Mouse (Mus musculus): ENCODE data around the gene Dgkd. TPM values are rescaled to one million over a fixed set of nuclear protein-coding genes. Genes with fewer than 3 reads are reported as not detected.

Gene Dgkd
- polyA plus RNA-seq, 1 experiment from 2014 or later: 20.4 TPM

DNA sequence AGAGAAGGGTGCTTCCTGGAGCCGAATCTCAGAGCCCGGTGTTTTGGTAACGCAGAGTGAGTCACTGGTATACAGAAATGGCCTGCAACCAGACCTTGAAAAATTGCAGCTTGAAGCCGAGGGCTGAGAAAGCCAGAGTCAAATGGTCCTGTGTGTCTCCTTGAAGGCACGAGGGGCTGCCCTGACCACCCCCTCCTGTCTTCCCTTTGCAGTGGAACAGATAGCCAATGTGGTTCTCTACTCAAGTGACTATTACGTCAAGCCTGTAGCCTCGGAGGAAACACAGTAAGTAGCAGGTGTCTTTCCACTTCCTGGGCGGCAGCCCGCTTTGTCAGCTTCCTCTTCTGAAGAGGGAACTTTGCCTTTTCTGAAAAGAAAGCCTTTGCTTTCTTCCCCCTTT, 24.9 kb upstream of the Dgkd start:
- no peak for ATAC-seq
- Histone ChIP-seq H3K27me3 (replicated peaks) (no peaks in the 10 kb centered on the region), H3K4me2 (0 out of 2 replicates have a peak overlapping the region, but pooled peaks have one; percentile 6), H3K36me3 (no peaks in the 10 kb centered on the region), H3K4me3 (no peak overlapping the region), H3K9me3 (replicated peaks) (no peaks in the 10 kb centered on the region), H3K4me1 (peaks cover 26% of the 10 kb centered on the region), H3K9ac (no peak overlapping the region), H3K27ac (no peak overlapping the region)
- 27% methylated on average over 9 of the region's 9 CpGs for WGBS (ENCODE audit: insufficient replicate concordance)

DNA sequence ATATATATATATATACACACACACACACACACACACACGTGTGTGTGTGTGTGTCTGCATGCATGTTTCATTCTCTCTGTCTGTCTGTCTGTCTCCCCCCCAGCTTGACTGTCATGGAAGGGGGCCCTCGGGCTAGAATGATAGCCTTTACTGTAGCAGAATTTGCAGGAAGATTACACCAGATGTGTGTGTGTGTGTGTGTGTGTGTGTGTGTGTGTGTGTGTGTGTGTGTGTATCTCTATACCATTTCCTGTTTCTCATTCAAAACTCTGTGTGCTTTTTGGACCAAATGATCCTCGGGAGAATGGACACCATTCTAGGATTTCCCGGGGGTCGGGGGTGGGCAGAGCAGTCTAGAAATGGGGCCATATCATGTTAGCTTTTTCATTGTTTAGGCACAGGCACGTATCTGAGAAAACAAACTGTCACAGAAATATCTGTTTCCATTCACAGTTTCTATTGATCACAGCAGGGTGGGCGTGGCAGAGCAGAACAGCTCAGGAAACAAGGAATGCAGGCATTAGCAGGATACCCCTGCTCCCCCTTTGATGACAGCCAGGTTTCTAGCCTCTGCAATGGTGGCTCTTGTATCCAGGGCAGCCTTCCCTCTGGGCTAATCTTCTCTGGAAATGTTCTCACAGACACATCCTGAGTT, 24.0 kb upstream of the Dgkd start:
- no peaks in the 10 kb centered on the region for H3K27me3 ChIP-seq (replicated peaks)
- H3K9me3 ChIP-seq (replicated peaks): no peaks in the 10 kb centered on the region
- H3K27ac ChIP-seq: no peak overlapping the region
- peaks cover 26% of the 10 kb centered on the region for H3K4me1 ChIP-seq
- H3K4me2 ChIP-seq: no peak overlapping the region
- 44% methylated on average over 7 of the region's 7 CpGs for WGBS (ENCODE audit: insufficient replicate concordance)
- ATAC-seq: no peak
- H3K9ac ChIP-seq: no peak overlapping the region
- no peaks in the 10 kb centered on the region for H3K36me3 ChIP-seq
- no peak overlapping the region for H3K4me3 ChIP-seq

DNA sequence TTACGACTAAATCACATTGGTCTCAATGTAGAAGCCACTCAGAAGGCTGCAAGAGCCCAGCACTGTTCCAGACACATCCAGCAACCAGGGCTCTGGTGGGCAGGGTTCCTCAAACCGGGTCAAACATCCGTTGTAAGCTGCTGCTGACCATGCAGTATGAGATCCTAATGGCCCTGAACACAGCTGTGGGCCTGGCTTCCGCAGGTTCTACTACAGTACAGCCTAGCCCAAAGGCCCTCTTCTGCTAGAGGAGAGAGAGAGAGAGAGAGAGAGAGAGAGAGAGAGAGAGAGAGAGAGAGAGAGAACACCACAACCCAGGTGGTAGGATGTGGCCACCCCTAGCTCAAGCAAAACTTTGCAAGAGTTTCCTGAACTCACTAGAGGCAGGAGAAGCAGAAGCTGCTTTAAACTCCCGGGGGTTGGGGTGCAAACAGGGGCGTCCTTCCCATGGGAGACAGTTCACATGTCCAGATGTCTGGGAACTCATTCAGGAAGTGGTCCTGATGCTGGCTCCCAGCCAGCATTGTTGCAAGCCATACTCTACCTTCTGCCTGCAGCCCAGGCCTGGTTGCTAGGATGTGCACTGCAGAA, 23.4 kb upstream of the Dgkd start:
- Histone ChIP-seq H3K36me3 (no peaks in the 10 kb centered on the region), H3K4me1 (peaks cover 22% of the 10 kb centered on the region), H3K27me3 (replicated peaks) (no peaks in the 10 kb centered on the region), H3K9me3 (replicated peaks) (no peaks in the 10 kb centered on the region), H3K27ac (no peak overlapping the region), H3K4me2 (no peak overlapping the region), H3K4me3 (no peak overlapping the region), H3K9ac (no peak overlapping the region)
- 39% methylated on average over 6 of the region's 6 CpGs for WGBS (ENCODE audit: insufficient replicate concordance)
- ATAC-seq: no peak

DNA sequence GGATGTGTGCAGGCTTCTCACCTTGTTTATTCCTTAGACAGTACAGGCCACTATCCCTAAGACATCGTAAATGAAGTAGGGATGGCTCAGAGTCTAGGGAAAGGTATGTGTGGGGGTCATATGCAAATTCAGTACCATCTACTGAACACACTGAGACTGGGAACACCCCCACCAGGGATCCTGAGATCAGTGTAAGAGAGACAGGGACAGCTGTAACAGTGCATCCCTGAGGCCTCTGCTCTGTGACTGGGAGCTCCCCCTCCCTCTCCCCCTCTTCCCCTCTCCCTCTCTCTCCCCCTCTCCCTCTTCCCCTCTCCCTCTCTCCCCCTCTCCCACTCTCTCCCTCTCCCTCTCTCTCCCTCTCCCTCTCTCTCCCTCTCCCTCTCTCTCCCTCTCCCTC, 16.6 kb upstream of the Dgkd start:
- no peak overlapping the region for H3K9ac ChIP-seq
- H3K4me2 ChIP-seq: no peak overlapping the region
- WGBS (ENCODE audit: insufficient replicate concordance): 73% methylated on average over 1 of the region's 1 CpGs

DNA sequence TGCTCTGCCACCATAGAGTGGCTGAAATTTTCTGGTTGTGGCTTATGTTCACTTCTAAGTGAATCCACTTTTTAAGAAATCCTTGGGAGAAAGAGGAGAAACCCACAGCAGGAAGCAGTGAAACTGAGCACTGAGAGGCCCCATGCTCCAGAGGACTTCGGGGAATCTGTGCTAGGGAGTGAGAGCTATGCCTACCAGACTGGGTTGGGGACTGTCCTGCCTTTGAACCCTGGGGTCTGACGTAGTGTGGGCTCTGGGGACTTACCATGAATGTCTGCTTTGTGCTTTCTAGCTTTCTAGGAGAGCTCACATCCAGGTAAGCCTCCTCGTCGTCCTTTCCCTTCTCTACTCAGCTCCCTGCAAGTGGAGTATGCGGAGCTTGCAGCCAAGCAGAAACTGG, 16.1 kb upstream of the Dgkd start:
- Histone ChIP-seq H3K27ac (no peak overlapping the region), H3K4me3 (no peak overlapping the region), H3K9ac (no peak overlapping the region), H3K36me3 (no peaks in the 10 kb centered on the region), H3K9me3 (replicated peaks) (no peaks in the 10 kb centered on the region), H3K4me2 (no peak overlapping the region), H3K4me1 (no peaks in the 10 kb centered on the region), H3K27me3 (replicated peaks) (0 out of 2 replicates have a peak, but pooled peaks cover 3% of the 10 kb centered on the region)
- no peak for ATAC-seq
- WGBS (ENCODE audit: insufficient replicate concordance): 48% methylated on average over 5 of the region's 5 CpGs

More for the DNA sequence above, 16.6 kb upstream of the Dgkd start:
- no peak for ATAC-seq
- Histone ChIP-seq H3K4me3 (no peak overlapping the region), H3K27ac (no peak overlapping the region), H3K4me1 (no peaks in the 10 kb centered on the region), H3K27me3 (replicated peaks) (0 out of 2 replicates have a peak, but pooled peaks cover 3% of the 10 kb centered on the region), H3K9me3 (replicated peaks) (no peaks in the 10 kb centered on the region), H3K36me3 (no peaks in the 10 kb centered on the region)

DNA sequence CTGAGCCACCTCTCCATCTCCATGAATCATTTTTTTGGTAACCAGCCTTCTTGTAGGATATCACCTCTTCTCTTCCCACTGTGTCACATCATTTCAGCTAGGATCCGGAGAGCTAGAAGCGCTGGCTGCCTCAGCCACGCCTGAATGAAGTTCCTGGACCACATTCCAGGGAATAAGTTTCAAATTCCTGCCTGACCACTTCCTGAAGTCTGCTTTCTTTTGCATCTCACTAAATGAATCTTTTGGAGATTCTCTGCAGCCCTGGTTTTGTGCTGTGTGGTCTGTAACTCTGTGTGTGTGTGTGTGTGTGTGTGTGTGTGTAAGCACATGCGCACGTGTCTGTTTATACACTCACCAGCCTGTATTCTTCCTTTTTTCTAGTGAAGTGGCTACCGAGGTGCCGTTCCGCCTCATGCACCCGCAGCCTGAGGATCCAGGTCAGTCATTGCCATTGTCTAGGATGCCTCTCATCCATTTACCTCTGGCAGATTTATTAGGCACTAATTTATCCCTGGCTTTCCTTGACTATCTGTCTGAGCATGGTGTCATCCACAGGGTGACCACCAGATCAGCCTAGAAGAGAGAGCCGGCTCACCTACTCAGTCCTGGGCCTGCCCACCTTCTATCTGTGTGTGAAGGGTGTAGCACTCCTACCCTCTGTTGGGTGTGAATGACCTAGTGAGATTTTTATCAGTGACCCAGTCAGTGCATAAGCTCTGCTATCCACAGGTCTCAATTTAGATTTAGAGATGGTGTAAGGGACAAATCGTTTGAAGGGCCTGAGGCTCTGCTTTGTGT, 12.5 kb upstream of the Dgkd start:
- H3K9ac ChIP-seq: no peak overlapping the region
- ATAC-seq: no peak
- H3K27ac ChIP-seq: no peak overlapping the region
- H3K27me3 ChIP-seq (replicated peaks): 0 out of 2 replicates have a peak, but pooled peaks cover 5% of the 10 kb centered on the region
- H3K36me3 ChIP-seq: no peaks in the 10 kb centered on the region
- H3K4me1 ChIP-seq: no peaks in the 10 kb centered on the region
- H3K4me3 ChIP-seq: no peak overlapping the region
- WGBS (ENCODE audit: insufficient replicate concordance): 63% methylated on average over 11 of the region's 11 CpGs
- no peaks in the 10 kb centered on the region for H3K9me3 ChIP-seq (replicated peaks)
- H3K4me2 ChIP-seq: no peak overlapping the region

DNA sequence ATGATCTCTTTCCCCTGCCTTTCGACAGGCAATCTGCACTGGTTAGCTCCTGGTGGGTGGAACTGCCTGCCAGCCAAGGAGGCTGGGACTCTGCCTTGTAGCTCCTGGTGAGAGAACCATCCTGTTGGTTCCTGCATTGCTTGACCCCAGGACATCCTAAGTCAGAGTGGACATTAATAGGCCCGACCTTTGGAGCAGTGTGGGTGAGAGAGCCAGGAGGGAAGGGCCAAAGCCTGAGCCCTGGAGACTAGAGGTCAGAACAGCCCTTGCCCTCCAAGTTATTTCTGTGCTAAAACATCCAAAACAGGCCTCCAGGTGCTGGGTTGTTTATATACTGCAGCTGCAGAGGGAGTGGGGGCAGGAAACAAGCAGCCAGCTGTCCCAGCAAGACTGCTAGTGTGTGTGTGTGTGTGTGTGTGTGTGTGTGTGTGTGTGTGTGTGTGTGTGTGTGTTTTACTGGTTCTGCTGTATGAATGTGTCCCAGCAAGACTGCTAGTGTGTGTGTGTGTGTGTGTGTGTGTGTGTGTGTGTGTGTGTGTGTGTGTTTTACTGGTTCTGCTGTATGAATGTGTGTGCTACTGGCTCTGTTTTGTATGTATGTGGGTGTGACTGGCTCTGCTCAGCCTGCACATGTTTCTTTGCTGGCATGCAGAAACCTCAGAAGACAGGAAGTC, 6.1 kb upstream of the Dgkd start:
- Histone ChIP-seq H3K9me3 (replicated peaks) (no peaks in the 10 kb centered on the region), H3K27ac (peak overlapping the region; percentile 45; the same call in 1 of the 2 replicates), H3K4me3 (no peak overlapping the region), H3K27me3 (replicated peaks) (0 out of 2 replicates have a peak, but pooled peaks cover 3% of the 10 kb centered on the region), H3K4me1 (peaks cover 30% of the 10 kb centered on the region), H3K9ac (no peak overlapping the region; the same call in 1 of the 2 replicates), H3K4me2 (no peak overlapping the region), H3K36me3 (no peaks in the 10 kb centered on the region)
- ATAC-seq: peak; percentile 54; the same call in 1 of the 2 replicates
- 31% methylated on average over 2 of the region's 2 CpGs for WGBS (ENCODE audit: insufficient replicate concordance)

DNA sequence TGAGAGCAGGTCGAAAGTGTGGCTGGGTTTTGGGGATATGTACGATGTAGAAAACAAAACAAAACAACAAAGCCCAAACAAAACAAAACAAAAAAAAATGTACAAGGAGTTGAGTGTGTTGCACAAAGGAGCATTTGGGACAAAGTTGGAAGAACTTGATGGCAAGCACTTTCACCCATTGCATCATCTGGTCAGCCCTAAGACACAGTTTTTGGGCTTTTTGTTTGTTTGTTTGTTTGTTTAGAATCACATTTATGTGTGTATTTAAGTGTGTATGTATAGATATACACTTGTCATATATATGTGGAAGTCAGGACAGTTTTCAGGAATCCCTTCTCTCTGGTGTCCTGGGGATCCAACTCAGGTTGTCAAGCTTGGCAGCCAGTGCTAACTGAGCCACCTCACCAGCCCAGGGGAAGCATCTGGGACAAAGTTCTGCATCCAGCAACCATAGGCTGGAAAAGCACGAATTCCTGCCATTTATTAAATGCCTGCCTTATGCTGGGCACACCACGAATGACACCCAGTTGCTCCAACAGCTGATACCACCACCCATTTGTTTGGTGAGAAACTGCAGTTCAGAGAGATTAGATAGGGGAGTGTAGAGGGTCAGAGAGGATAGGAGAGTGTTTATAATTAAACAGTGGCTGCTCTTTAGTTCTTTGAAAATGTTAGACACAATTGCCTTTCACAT, 5.5 kb upstream of the Dgkd start:
- no peaks in the 10 kb centered on the region for H3K9me3 ChIP-seq (replicated peaks)
- H3K4me3 ChIP-seq: no peak overlapping the region
- H3K9ac ChIP-seq: no peak overlapping the region; the same call in 1 of the 2 replicates
- 15% methylated on average over 4 of the region's 4 CpGs for WGBS (ENCODE audit: insufficient replicate concordance)
- 0 out of 2 replicates have a peak, but pooled peaks cover 8% of the 10 kb centered on the region for H3K27me3 ChIP-seq (replicated peaks)
- peaks cover 35% of the 10 kb centered on the region for H3K4me1 ChIP-seq
- no peak overlapping the region for H3K27ac ChIP-seq
- H3K36me3 ChIP-seq: no peaks in the 10 kb centered on the region
- no peak; the same call in 1 of the 2 replicates for ATAC-seq
- no peak overlapping the region for H3K4me2 ChIP-seq

DNA sequence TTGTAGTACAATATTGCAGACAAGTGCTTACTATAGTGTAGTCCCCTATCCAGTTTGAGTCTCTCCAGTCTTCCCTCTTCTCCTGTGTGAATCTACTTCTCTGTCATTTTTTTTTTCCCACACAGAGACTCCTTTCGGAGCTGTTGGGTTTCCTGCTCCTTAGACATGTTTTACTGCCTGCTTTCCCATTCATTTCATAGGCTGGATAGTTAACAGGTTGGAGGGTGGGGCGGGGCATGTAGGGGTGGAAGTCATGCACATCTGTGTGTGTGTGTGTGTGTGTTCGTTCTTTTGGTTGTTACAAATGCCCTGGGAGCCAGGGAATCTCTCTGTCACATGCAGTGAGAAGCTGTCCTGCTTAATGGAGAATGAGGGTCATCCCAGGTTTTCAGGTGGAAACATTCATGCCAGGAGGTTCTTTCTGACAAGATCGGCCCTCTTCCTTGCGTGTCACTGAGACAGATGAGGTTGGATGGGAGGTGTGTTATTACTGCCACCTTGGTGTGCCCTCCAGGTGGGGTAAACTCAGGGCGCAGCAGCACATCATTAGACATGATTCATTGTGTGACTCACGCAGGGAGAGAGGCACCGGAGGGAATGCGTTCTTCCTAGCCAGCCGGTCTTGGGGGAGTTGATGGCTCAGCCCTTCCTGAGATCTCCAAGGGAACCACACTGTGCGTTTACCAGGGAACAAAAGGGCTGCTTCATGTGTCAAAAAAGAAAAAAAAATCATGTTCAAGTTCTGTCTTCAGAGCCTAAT, 4.7 kb upstream of the Dgkd start:
- 0 out of 2 replicates have a peak, but pooled peaks cover 8% of the 10 kb centered on the region for H3K27me3 ChIP-seq (replicated peaks)
- no peak overlapping the region for H3K4me2 ChIP-seq
- H3K27ac ChIP-seq: no peak overlapping the region
- no peak for ATAC-seq
- no peak overlapping the region for H3K4me3 ChIP-seq
- no peaks in the 10 kb centered on the region for H3K9me3 ChIP-seq (replicated peaks)
- no peak overlapping the region for H3K9ac ChIP-seq
- H3K36me3 ChIP-seq: no peaks in the 10 kb centered on the region
- 61% methylated on average over 11 of the region's 11 CpGs for WGBS (ENCODE audit: insufficient replicate concordance)
- peaks cover 38% of the 10 kb centered on the region for H3K4me1 ChIP-seq

DNA sequence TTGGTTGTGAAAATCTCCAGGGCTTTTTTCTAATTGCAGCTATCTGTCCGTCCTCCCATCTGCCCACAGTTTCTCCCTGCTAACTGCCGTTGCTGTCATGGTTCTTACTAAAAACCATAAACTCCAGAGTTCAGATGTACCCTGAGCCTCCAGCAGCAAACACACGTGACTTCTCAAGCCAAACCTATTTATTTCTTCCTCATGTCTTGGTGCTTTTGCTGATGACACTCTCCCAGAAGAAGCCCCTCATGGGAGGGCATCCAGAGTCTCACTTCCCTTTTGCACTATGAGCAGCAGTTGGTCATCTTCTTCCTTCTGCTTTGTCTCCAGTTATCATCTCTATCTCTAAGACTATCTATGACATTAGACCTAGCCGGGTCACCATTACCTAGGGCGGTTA, 3.8 kb upstream of the Dgkd start:
- H3K27me3 ChIP-seq (replicated peaks): 0 out of 2 replicates have a peak, but pooled peaks cover 8% of the 10 kb centered on the region
- peaks cover 45% of the 10 kb centered on the region for H3K4me1 ChIP-seq
- H3K27ac ChIP-seq: no peak overlapping the region
- H3K4me2 ChIP-seq: no peak overlapping the region
- H3K36me3 ChIP-seq: no peaks in the 10 kb centered on the region
- H3K9me3 ChIP-seq (replicated peaks): no peaks in the 10 kb centered on the region
- no peak overlapping the region for H3K4me3 ChIP-seq
- ATAC-seq: no peak
- WGBS (ENCODE audit: insufficient replicate concordance): 30% methylated on average over 5 of the region's 5 CpGs
- H3K9ac ChIP-seq: no peak overlapping the region

DNA sequence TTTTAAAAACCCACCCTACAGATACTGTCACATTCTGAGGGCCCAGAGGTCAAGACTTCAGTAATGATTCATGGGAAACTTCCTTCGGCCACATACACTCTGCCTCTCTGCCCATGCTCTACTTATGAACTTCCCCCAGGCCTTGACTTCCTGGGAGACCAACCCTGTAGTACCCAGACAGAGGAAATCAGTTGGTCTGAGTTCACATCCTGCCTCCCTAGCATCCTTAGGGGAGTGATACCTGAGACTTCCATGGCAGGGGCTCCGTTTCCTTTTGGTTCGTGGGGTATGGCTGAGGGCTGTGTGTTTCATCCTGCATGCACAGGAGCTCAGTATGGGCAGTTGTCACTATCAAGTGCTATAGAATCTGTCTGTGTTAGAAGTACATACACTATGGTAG, 1.7 kb upstream of the Dgkd start:
- Histone ChIP-seq H3K27ac (no peak overlapping the region), H3K4me3 (no peak overlapping the region), H3K4me1 (peaks cover 62% of the 10 kb centered on the region), H3K9ac (no peak overlapping the region), H3K36me3 (no peaks in the 10 kb centered on the region), H3K27me3 (replicated peaks) (0 out of 2 replicates have a peak, but pooled peaks cover 6% of the 10 kb centered on the region), H3K9me3 (replicated peaks) (no peaks in the 10 kb centered on the region), H3K4me2 (no peak overlapping the region)
- no peak for ATAC-seq
- WGBS (ENCODE audit: insufficient replicate concordance): 70% methylated on average over 3 of the region's 3 CpGs
